Mouse (Mus musculus): ENCODE measurements around the gene Bod1l. TPM values are rescaled to one million over a fixed set of nuclear protein-coding genes. Genes with fewer than 3 reads are reported as not detected.

Bod1l gene
- 21.5 and 27.4 TPM in 2 replicates for total RNA-seq (2014; fragmentation: Nextera tagmentation)
- total RNA-seq (2017) = 35.3 and 40.6 TPM in 2 replicates

- ATAC-seq (replicated peaks; ENCODE audit: poor library complexity, severe bottlenecking) = peak; percentile 90
Observed at GRCm38 (mm10) chr5:41844147-41844529, at the start of gene Bod1l. Gene Bod1l, minus strand, starts transcription at chr5:41844315.

GRCm38 (mm10) chr5:41893351-41893750 lies 49.2 kb upstream of the Bod1l start:
- no peak for ATAC-seq (replicated peaks; ENCODE audit: poor library complexity, severe bottlenecking)

DNA sequence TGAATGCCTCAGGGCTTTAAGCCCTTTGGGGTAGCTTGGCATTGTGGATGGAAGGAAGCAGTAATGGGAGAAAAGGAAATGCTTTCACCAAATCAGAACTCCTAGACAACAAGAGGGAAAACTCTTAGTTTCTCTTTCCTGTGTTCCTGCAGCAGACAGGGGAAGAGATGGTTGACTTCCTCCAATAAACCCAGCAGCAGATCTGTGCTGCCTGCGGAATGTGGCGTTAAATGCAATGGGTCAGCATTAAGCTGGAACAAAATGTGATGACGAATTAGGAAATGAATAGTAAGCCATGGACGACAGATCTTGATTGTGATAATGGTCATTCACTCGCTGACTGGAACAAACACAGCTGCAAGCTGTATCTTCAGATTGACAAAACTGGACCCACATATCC lies 46.8 kb upstream of the Bod1l start:
- no peak for ATAC-seq (replicated peaks; ENCODE audit: poor library complexity, severe bottlenecking)

GRCm38 (mm10) chr5:41889245-41889849 lies 45.2 kb upstream of the Bod1l start:
- ATAC-seq (replicated peaks; ENCODE audit: poor library complexity, severe bottlenecking) = no peak

DNA sequence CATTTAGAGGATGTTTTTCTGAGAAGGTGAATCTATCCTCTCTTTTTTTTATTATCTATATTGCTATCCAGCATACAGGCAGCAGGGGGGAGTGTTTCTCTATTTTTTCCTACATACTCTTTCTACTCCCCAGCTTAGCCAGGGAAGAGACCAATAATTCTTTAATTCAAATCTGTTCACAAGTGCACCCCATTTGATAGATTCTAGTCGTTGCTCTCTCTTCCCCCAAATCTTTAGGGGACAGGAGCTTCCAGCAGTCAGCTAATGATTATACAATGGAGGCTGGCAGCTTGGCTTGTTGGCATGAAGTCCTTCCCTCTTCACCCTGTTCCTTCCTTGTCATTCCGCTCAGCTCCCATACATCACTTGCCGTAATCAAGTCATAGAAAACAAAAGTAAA lies 44.7 kb upstream of the Bod1l start:
- ATAC-seq (replicated peaks; ENCODE audit: poor library complexity, severe bottlenecking) = no peak

GRCm38 (mm10) chr5:41887738-41888137 lies 43.6 kb upstream of the Bod1l start:
- ATAC-seq (replicated peaks; ENCODE audit: poor library complexity, severe bottlenecking) = peak; percentile 88

DNA sequence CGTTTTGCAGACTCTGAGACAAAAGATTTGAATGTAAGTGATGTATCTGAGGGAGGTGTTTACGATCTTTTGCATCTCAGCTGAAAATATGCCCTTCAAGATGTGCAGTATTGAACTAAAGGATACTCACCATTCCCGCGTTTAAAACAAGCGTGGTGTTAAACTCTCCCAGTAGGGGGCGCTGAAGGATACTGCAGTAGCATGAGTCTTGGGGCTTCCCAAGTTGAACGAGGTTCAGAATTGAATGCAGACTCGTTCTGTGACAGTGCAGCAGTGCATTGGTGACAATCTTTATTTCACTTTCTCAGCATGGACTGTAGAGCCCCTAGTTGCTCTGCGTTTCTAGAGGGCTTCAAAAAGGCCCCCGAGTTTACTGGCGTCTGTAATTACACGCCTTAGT lies 40.4 kb upstream of the Bod1l start:
- peak; percentile 58 for ATAC-seq (replicated peaks; ENCODE audit: poor library complexity, severe bottlenecking)

DNA sequence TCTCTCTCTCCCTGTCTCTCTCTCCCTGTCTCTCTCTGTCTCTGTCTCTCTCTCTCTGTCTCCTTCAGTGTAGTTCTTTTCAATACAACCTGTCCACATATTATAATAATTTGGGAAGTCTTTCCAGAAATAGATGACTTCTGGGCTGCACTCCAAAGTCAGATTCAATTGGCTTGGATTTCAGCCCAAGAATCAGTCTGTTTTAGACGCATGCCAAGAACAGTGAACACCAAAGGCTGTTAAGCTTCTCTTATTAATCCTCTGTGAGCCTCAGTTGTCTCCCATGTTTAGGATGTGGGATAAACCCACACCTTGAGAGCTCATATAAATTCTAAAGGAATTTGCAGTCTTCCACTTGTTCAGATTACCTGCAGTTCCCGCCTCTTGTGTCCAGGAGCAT lies 27.0 kb upstream of the Bod1l start:
- ATAC-seq (replicated peaks; ENCODE audit: poor library complexity, severe bottlenecking) = no peak

DNA sequence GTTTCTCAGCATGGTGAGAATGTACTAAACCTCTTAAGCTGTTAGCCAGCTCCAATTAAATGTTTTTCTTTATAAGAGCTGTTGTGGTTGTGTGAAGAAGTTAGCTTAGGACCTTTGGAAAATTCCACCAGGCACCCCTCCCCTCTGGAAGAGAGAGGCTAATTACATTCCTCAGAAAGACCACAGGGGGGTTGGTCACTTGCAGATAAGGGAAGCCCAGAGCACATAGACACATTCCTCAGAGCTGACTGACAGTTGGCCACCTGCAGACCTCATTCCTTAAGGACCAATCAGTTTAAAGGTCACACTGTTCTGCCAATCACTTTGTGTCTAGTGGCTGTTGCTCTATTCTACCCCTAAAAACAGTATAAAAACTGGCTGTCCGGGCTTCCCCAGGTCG lies 11.7 kb upstream of the Bod1l start:
- ATAC-seq (replicated peaks; ENCODE audit: poor library complexity, severe bottlenecking) = no peak

DNA sequence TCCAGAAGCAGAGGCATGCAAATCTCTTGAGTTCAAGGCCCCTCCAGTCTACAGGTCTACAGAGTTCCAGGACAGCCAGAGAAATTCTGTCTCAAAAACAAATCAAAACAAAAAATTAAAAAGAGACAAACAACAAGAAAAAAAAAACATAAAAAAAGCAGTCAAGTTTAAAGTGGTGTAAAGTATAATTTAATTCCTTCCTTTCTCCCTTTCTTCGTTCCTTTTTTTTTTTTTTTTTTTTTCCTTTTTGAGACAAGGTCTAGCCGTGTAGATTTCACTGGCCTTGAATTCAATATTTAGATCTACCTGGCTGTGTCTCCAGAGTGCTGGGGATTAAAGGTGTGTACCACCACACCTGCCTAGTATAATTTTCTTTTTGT lies 1.4 kb upstream of the Bod1l start:
- no peak for ATAC-seq (replicated peaks; ENCODE audit: poor library complexity, severe bottlenecking)

DNA sequence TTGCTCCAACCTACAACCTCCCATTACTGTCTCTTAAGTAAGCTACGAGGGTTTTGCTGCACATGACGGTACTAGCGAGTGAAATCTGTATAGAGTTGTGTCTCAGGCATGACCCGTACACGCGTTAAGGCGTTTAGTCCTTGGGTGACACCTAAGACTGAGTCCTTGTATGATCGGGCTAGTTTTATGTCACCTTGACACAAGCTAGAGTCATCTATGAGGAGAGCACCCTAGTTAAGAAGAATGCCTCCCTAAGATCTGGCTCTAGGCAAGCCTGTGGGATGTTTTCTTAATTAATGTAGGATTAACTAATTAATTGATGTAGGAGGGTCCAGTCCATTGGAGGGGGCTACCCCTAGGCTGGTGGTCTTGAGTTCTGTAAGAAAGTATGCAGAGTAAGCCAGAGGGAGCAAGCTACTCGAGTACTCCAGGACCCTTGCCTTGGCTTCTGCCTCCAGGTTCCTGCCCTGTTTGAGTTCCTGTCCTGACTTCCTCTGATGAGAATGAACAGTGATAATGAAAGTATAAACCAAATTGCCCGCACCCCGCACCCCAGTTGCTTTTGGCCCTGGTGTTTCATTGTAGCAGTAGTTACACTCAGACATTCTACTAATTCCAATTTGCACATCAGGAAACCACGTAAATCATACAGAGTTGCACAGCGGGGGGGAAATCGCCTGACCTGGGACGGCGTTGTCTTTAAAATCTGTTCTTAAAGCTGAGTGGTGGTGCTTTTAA lies 874 bp upstream of the Bod1l start:
- peak; percentile 33 for ATAC-seq (replicated peaks; ENCODE audit: poor library complexity, severe bottlenecking)

- peak; percentile 4 for ATAC-seq (replicated peaks; ENCODE audit: poor library complexity, severe bottlenecking)
Observed at GRCm38 (mm10) chr5:41843419-41844146, 532 bp downstream of the Bod1l start.

DNA sequence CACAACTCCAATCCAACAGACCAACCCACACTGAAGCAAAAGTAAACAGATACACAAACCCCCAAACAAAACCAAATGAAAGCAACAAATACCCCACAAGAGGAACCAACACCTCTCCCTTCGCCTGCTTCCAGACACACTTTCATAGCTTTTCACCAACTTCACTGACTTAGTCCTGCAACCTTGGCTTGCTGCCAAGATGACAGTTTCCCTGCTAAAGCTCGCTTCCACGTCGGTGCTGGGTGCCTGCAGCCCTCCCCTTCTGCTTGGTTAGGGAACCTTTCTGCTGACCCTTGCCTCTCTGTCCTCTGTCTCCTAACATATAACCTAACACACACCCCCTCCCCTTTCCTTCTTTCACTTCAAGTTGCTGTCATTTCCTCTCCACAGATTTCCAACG lies 1.4 kb downstream of the Bod1l start:
- ATAC-seq (replicated peaks; ENCODE audit: poor library complexity, severe bottlenecking) = peak; percentile 31

DNA sequence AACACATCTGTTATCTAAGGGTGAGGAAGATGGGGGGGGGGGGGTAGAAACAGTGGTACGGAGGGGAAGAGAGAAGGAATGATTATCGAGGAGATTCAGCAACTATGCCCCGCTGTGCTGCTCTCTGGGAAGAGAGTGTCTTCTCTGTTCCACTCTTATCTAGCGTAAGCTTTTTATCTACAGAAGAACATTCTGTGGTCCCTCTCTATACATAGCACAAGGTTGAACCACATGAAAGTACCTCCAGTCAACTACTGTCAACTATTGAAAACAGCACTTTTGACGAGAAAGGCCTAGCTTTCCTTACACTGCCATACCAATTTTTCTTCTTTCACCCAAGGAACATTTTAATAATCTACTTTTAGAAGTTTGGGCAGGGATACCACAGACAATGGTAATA lies 2.4 kb downstream of the Bod1l start:
- no peak for ATAC-seq (replicated peaks; ENCODE audit: poor library complexity, severe bottlenecking)

GRCm38 (mm10) chr5:41830100-41830499 lies 14.0 kb downstream of the Bod1l start:
- no peak for ATAC-seq (replicated peaks; ENCODE audit: poor library complexity, severe bottlenecking)

- no peak for ATAC-seq (replicated peaks; ENCODE audit: poor library complexity, severe bottlenecking)
Observed at GRCm38 (mm10) chr5:41821158-41821557, 23.0 kb downstream of the Bod1l start.

- no peak for ATAC-seq (replicated peaks; ENCODE audit: poor library complexity, severe bottlenecking)
Observed at GRCm38 (mm10) chr5:41820530-41820929, 23.6 kb downstream of the Bod1l start.

DNA sequence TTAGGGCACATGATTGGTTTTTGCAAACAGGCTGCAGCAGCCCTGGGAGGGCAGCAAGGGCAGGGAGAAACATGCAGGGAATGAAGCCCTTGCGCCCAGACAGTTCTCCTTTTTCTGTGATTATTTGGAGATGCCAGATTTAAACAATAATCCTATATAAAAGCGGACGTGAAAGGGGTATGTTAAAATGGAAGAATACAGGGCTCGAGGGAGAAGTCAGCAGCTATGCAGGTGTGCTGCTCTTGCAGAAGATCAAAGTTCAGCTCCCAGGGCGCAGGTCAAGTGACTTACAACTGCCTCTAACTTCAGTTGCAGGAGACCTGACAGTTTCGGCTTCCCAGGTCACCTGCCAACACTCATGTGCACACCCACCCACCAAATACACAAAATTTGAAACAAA lies 31.6 kb downstream of the Bod1l start:
- no peak for ATAC-seq (replicated peaks; ENCODE audit: poor library complexity, severe bottlenecking)

DNA sequence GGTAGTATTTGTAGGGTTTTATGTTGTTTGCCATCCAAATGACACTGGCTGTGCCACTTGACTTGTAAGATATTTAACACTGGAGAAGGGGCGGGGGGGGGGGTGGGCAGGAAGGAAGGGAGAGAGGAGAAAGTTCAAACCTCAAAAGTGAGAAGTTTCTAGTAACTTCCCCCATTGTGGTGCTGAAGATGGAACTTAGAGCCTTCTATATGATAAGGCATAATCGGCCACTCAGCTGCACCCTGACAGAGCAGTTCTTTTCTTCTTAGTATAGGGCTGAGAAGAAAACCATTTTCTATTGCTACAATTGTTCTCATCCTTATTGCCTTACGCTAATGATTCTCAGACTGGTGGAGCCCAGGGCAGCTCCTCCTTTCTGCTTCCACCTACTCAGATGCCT lies 32.8 kb downstream of the Bod1l start:
- ATAC-seq (replicated peaks; ENCODE audit: poor library complexity, severe bottlenecking) = no peak; the same call in 1 of the 2 replicates

GRCm38 (mm10) chr5:41807383-41807782 lies 36.7 kb downstream of the Bod1l start:
- no peak for ATAC-seq (replicated peaks; ENCODE audit: poor library complexity, severe bottlenecking)

- no peak for ATAC-seq (replicated peaks; ENCODE audit: poor library complexity, severe bottlenecking)
Observed at GRCm38 (mm10) chr5:41806176-41806575, 37.9 kb downstream of the Bod1l start.

Data from granulocyte monocyte progenitor cell, adult 5-6 weeks (primary cell).